Mouse (Mus musculus): ENCODE measurements around the gene Cd59b.

- TF ChIP-seq EP300 (IDR thresholded peaks at IDR 0.05; ENCODE audit: insufficient read depth, low read depth, low read length) (peak; percentile 63; the same call in 1 of the 2 replicates), POLR2A (IDR thresholded peaks at IDR 0.05; ENCODE audit: insufficient read depth, low read length) (peak; percentile 10), CTCF (IDR thresholded peaks at IDR 0.05; ENCODE audit: low read depth, low read length) (no peak)
Measured at GRCm38 (mm10) chr2:104122505-104123378, 53.1 kb downstream of the Cd59b start, which contains the start of gene A930018P22Rik.
